ENCODE assay signal across 21 mouse cellular contexts in the genomic region with DNA sequence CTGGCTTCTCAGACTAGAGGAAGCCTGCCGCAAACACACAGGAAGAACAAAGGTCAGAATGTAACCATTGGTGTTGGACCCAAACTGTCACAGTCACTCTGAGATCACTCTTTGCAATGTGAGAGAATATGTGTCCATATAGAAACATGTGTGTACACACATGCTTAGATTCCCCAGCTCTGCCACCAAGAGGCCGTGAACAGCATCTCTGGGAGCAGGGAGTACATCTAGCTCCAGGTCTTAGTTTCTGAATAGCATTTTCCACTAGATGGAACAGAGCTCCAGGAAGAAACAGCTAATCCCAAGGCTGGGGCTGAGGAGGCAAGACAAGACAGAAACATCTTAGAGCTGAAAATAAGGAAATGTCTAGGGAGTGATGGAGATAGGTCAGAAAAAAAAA.
A peak's percentile ranks its signal among the peaks of the same experiment; 100 is the strongest.
DNase-seq lines count a peak whose midpoint lies in the region; ATAC-seq and TF ChIP-seq lines count a peak whose summit lies in the region.
"Had no signal": no experiment of that assay in that cellular context is flagged by ENCODE, and none has a peak within 500 bp of the region (broad histone marks: within the 10 kb centered on the region; RNA-seq: fewer than 3 reads in every experiment).

No protein-coding gene starts in this region.

- DNase-seq in embryo, embryonic 11 days = peak; percentile 7
- DNase-seq in embryo, embryonic 10 days (ENCODE audit: low spot score) = no peak
- peak; percentile 46 for DNase-seq in midbrain, embryonic 14.5 days
- no peak for DNase-seq in midbrain, embryonic 11.5 days (ENCODE audit: low spot score, missing footprints)
- DNase-seq in retina, embryonic 14.5 days (ENCODE audit: low spot score) = peak; percentile 9
- no peak for DNase-seq in thymus, postnatal 36 days
- DNase-seq: cerebellum, adult 18-20 months; cerebellum, postnatal 36 days; gastrocnemius, adult 2 months; kidney, postnatal 4 days; liver; right cerebral cortex, postnatal 25 days; spleen, adult 18-20 months had no signal

- no peak for ATAC-seq in intestine, postnatal 0 days
- no peak for ATAC-seq in intestine, embryonic 15.5 days
- no peak for ATAC-seq in midbrain, embryonic 14.5 days (ENCODE audit: low FRiP score, low TSS enrichment)
- ATAC-seq in midbrain, embryonic 11.5 days (ENCODE audit: low FRiP score) = no peak
- ATAC-seq: intestine, embryonic 16.5 days had no signal

- no peaks in the 10 kb centered on the region for H3K9me3 ChIP-seq in intestine, postnatal 0 days (ENCODE audit: control insufficient read depth)
- H3K9me3 ChIP-seq in intestine, embryonic 15.5 days = no peaks in the 10 kb centered on the region
- H3K9me3 ChIP-seq in midbrain, embryonic 14.5 days (ENCODE audit: control insufficient read depth, low read length) = no peaks in the 10 kb centered on the region
- no peaks in the 10 kb centered on the region for H3K9me3 ChIP-seq in midbrain, embryonic 11.5 days (ENCODE audit: control insufficient read depth, low read length)
- H3K9me3 ChIP-seq: embryonic facial prominence, embryonic 15.5 days; hindbrain, embryonic 15.5 days; limb, embryonic 10.5 days; liver, embryonic 15.5 days; midbrain, embryonic 12.5 days had no signal

- H3K4me3 ChIP-seq in intestine, postnatal 0 days (ENCODE audit: low read depth, low read length) = no peak overlapping the region
- H3K4me3 ChIP-seq in intestine, embryonic 15.5 days (replicated peaks) = no peak overlapping the region
- H3K4me3 ChIP-seq in midbrain, embryonic 14.5 days (replicated peaks; ENCODE audit: low read depth, low read length) = no peak overlapping the region
- H3K4me3 ChIP-seq in midbrain, embryonic 11.5 days (ENCODE audit: low read depth, low read length) = no peak overlapping the region
- H3K4me3 ChIP-seq: embryonic facial prominence, embryonic 15.5 days; gastrocnemius, adult 2 months; hindbrain, embryonic 15.5 days; limb, embryonic 10.5 days; liver, embryonic 15.5 days; midbrain, embryonic 12.5 days had no signal

- H3K4me2 ChIP-seq in intestine, postnatal 0 days (replicated peaks; ENCODE audit: low read depth) = no peak overlapping the region
- H3K4me2 ChIP-seq in intestine, embryonic 15.5 days (replicated peaks) = no peak overlapping the region
- H3K4me2 ChIP-seq in midbrain, embryonic 14.5 days (ENCODE audit: low read length) = no peak overlapping the region
- H3K4me2 ChIP-seq in midbrain, embryonic 11.5 days = no peak overlapping the region
- H3K4me2 ChIP-seq: embryonic facial prominence, embryonic 15.5 days; hindbrain, embryonic 15.5 days; liver, embryonic 15.5 days; midbrain, embryonic 12.5 days had no signal

- no peak overlapping the region for H3K27ac ChIP-seq in intestine, postnatal 0 days (ENCODE audit: low read depth, low read length)
- no peak overlapping the region for H3K27ac ChIP-seq in intestine, embryonic 15.5 days
- no peak overlapping the region for H3K27ac ChIP-seq in midbrain, embryonic 14.5 days (replicated peaks; ENCODE audit: low read depth, low read length)
- H3K27ac ChIP-seq in midbrain, embryonic 11.5 days (ENCODE audit: low read depth, low read length) = no peak overlapping the region
- H3K27ac ChIP-seq: embryonic facial prominence, embryonic 15.5 days; gastrocnemius, adult 2 months; limb, embryonic 10.5 days; liver, embryonic 15.5 days; midbrain, embryonic 12.5 days had no signal

- no peaks in the 10 kb centered on the region for H3K4me1 ChIP-seq in intestine, postnatal 0 days (replicated peaks; ENCODE audit: control insufficient read depth, insufficient read depth, low read length)
- H3K4me1 ChIP-seq in intestine, embryonic 15.5 days (replicated peaks) = no peaks in the 10 kb centered on the region
- H3K4me1 ChIP-seq in midbrain, embryonic 14.5 days (ENCODE audit: control insufficient read depth, insufficient read depth, low read length) = no peaks in the 10 kb centered on the region
- H3K4me1 ChIP-seq in midbrain, embryonic 11.5 days (ENCODE audit: control insufficient read depth, insufficient read depth, low read length) = no peaks in the 10 kb centered on the region
- H3K4me1 ChIP-seq: embryonic facial prominence, embryonic 15.5 days; hindbrain, embryonic 15.5 days; limb, embryonic 10.5 days; liver, embryonic 15.5 days; midbrain, embryonic 12.5 days had no signal

- no peaks in the 10 kb centered on the region for H3K36me3 ChIP-seq in intestine, postnatal 0 days (ENCODE audit: control insufficient read depth, insufficient read depth)
- no peaks in the 10 kb centered on the region for H3K36me3 ChIP-seq in intestine, embryonic 15.5 days
- H3K36me3 ChIP-seq in midbrain, embryonic 14.5 days (ENCODE audit: control insufficient read depth, insufficient read depth, low read length) = peaks cover 12% of the 10 kb centered on the region; the same call in 1 of the 2 replicates
- no peaks in the 10 kb centered on the region for H3K36me3 ChIP-seq in midbrain, embryonic 11.5 days (ENCODE audit: control insufficient read depth, insufficient read depth, low read length)
- H3K36me3 ChIP-seq: embryonic facial prominence, embryonic 15.5 days; limb, embryonic 10.5 days; liver, embryonic 15.5 days; midbrain, embryonic 12.5 days had no signal

- TF ChIP-seq CTCF in intestine, postnatal 0 days (IDR thresholded peaks at IDR 0.05; ENCODE audit: low read depth) = peak; percentile 31; the same call in 1 of the 2 replicates

- WGBS in intestine, postnatal 0 days = 53% methylated on average over 2 of the region's 2 CpGs
- WGBS in intestine, embryonic 15.5 days = 68% methylated on average over 2 of the region's 2 CpGs
- 83% methylated on average over 2 of the region's 2 CpGs for WGBS in midbrain, embryonic 14.5 days
- WGBS in midbrain, embryonic 11.5 days = 84% methylated on average over 2 of the region's 2 CpGs

- no peak overlapping the region for H3K9ac ChIP-seq in intestine, postnatal 0 days (ENCODE audit: low read depth, low read length)
- no peak overlapping the region for H3K9ac ChIP-seq in intestine, embryonic 15.5 days
- H3K9ac ChIP-seq in midbrain, embryonic 14.5 days (replicated peaks; ENCODE audit: low read length) = no peak overlapping the region
- no peak overlapping the region for H3K9ac ChIP-seq in midbrain, embryonic 11.5 days (ENCODE audit: low read length)
- H3K9ac ChIP-seq: embryonic facial prominence, embryonic 15.5 days; hindbrain, embryonic 15.5 days; liver, embryonic 15.5 days; midbrain, embryonic 12.5 days had no signal

- H3K27me3 ChIP-seq in intestine, postnatal 0 days (replicated peaks; ENCODE audit: control insufficient read depth, insufficient read depth, low read length) = no peaks in the 10 kb centered on the region
- no peaks in the 10 kb centered on the region for H3K27me3 ChIP-seq in intestine, embryonic 15.5 days (replicated peaks)
- H3K27me3 ChIP-seq in midbrain, embryonic 14.5 days (ENCODE audit: control insufficient read depth, insufficient read depth, low read length) = no peaks in the 10 kb centered on the region
- H3K27me3 ChIP-seq in midbrain, embryonic 11.5 days (ENCODE audit: control insufficient read depth, insufficient read depth, low read length) = no peaks in the 10 kb centered on the region
- H3K27me3 ChIP-seq: embryonic facial prominence, embryonic 15.5 days; hindbrain, embryonic 15.5 days; liver, embryonic 15.5 days; midbrain, embryonic 12.5 days had no signal

Comparison
In these comparisons a context has a peak if more than half of its experiments do, and no peak if none do; other contexts are left out.
1. DNase-seq: peak in embryo, embryonic 11 days (single experiment), midbrain, embryonic 14.5 days (single experiment) and retina, embryonic 14.5 days (single experiment); none in embryo, embryonic 10 days (single experiment), midbrain, embryonic 11.5 days (single experiment) and thymus, postnatal 36 days (0 of 2).